Mouse (Mus musculus): ENCODE data around the gene Efnb2.

The Efnb2 gene

GRCm38 (mm10) chr8:8611928-8612327 lies 49.1 kb downstream of the Efnb2 start:
- DNase-seq, result no peak

DNA sequence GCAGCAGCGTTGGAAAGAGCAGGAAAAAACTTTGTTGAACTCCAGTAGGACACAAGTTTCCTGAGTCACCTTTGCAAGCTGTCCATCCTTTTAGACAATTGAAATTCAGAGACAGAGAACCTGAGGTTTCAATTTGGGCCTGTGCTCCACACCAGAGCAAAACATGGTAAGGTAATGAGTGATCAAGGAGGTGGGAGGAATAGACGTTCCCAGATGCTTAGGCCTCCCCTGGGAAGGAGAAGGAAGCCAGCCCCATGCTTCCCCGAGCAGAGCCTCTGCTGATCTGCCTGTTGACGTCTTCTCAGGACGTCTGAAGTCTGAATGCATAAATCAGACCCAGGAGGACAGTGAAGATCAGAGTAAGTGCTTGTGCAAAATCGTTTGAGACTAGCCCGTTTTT lies 51.3 kb downstream of the Efnb2 start:
- DNase-seq, result no peak

GRCm38 (mm10) chr8:8609141-8609540 lies 51.9 kb downstream of the Efnb2 start:
- DNase-seq, result no peak

DNA sequence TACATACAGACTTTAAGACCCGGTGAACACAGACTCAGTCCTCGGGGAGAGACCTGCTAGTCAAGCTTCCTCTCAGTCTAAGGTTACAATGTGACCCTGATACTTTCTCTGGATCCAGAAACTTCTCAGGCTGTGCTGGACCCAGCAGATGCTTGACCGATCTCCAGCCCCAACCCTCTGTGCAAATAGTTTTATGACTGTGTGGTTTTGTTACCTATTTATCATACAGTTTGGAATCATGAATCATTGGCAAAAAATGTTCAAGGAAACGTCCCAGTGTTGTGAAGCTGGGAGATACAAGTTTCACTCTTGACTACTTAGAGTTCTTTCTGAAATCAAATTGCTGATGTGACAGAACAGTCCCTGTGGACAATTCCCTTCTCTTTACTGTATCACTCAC lies 55.4 kb downstream of the Efnb2 start:
- no peak for DNase-seq

- DNase-seq, result no peak
These were observed 57.2 kb downstream of the Efnb2 start for GRCm38 (mm10) chr8:8603875-8604274.

DNA sequence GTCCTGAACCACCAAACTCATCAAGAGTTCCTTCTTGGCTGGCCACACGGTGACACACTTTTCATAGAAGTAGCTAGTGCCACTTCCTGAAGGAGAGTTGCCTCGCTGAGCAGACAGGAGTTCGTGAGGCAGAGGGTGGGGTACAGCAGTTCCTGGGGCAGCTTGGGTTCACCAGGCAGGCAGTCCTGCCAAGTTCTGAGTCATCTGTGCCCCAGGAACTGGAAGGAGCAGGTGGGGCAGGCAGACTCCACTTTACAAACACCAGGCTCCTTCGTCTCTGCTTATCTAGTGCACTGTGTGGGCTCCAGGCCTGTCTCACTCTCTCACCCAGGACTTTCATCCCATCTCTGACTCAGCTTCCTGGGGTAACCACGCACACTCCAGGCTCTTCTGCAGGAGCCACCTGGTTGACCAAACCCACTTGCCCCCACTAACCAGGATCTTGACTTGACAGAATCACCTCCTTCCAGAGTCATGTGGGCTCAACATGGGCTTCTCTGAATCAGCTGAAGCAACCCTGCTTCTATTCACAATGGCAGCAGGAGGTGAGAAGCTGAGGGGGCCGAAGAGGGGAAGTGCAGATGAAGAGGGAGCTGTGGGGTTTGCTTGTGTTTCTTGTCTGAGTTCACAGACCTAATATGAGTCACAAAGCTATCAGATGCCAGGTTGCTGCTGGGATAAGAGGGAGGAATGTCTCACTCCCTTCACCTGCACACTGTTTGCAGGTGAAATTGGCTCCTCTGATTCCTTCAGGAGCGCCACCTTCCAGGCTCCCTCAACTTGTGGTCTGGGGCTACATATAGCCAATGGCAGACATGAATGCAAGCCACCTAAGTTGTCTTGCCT lies 58.2 kb downstream of the Efnb2 start:
- DNase-seq, result peak; percentile 18

- no peak for DNase-seq
These were observed 61.1 kb downstream of the Efnb2 start for GRCm38 (mm10) chr8:8599931-8600330.

DNA sequence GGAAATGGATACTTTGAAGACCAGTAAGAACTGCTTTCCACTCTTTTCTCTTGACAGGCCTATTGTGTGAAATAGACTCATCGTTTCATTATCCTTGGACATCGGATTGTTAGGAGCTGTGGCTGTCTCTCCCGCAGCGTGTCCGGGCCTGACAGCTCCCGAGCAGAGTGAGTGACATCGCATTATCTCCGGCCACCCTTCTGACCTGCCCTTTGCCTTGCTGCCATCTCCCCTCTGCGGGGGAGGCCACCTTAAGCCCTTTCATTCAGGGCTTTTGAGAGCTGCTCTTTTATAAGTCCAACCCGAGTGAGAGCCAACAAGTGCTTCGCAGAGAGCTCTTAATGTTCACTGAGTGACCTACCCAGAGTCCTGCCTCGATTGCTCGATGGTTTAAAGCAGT lies 63.6 kb downstream of the Efnb2 start:
- DNase-seq, result no peak

DNA sequence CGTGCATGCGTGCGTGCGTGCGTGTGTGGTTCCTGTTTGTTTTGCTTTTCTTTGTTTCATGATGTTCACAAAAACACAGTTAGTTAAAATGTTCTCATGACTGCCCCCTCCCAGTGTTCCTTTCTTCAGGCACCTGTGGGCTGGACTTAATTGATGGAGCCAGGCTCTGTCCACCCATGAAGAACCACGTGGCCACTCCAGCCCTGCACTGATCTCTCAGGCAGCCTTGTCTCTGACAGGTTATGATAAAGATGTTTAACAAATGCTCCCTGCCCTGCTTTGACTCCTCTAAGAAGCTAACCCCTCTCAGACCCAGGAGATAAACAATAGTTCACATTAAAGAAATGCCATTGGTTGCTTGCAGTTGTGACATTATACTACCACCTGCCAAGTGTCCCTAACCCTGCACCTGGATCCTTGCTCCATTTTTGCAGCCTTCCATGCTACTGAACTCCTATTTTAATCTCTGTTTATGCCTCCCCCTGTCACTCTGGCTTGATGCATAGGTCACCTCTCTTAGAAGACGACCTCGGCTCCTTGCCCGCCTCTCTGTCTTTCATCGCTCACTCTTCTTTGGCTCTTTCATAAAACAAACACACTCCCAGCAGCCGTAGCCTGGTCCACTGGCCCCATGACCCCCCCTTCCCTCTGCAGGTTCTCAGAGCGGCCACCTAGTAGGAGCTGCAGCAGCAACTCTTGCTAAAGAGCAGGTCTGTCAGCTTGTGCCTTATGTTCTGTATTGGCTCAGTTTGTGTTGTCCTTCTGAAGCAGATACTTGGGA lies 65.0 kb downstream of the Efnb2 start:
- DNase-seq, result no peak

DNA sequence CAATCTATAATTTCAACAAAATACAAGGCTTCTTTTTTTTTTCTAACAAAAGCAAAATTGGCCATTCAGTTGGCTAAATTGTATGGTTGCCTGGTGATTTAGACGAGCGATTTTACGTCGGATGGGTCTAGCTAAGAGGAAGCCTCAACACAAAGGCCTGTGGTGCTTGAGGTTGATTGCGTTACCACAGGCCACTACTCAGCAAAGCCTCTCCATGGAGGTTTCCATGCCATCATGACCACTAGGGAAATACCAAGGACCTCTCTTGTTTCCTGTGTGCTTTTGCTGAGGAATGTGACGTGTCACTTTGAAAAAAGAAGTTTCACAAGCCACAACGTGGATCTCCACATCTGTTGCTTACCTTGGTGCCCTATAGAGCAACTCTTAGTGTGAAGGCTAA lies 67.2 kb downstream of the Efnb2 start:
- no peak for DNase-seq

DNA sequence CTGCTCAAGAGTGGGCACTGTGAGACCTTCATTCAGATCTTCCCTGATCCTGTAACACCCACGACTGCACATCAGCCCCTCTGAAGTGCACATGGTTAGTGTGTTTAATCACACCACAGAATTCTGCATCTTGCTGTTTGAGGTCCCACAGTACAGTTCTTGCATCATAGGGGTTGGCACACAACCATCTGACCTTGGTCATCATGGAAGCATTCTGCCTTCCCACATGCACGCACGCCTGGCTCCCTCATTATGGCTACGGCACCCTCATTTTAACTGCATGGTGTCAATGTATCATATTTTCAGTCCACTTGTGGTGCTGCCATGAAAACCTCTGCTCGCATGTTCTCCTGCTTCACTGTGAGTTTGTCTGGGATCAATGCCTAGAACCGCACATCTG lies 67.7 kb downstream of the Efnb2 start:
- no peak for DNase-seq

DNA sequence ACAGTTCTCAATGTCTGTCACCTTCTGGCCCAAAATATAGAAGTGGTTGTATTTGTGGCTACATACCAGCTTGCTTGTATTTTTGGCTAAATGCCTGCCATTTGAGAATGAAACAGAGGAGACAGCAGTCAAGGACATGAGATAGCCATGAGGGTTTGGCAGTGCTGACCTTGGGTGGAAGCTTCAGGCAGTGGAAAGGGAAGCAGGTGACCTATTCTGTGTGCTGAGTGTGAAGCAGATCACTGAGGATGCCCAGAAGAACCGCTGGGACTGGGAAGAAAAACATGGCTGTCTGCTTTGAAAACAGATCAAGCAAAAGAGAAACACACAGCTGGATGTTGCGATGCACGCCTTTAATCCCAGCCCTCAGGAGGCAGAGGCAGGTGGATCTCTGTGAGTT lies 68.7 kb downstream of the Efnb2 start:
- DNase-seq, result no peak

DNA sequence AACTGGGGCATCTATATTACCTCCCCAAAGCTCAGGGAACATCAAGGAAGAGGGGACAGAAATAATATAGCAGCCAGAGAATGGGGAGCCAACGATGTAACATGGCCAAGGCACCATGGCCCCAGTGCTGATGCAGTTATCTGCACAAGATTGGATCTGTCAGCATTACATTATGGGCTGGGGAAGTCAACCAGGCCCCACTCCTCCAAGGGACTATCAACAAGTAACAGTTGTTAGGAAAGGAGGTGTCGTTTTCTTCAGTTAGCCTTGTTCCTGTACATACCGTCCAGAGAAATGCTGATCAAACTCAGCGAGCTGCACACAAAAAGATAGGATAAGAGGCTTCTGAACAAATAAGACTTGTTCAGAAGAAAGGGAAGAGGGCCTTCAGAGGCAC lies 77.1 kb downstream of the Efnb2 start:
- DNase-seq, result no peak

- no peak for DNase-seq
These were observed 77.6 kb downstream of the Efnb2 start for GRCm38 (mm10) chr8:8583290-8583980.

DNA sequence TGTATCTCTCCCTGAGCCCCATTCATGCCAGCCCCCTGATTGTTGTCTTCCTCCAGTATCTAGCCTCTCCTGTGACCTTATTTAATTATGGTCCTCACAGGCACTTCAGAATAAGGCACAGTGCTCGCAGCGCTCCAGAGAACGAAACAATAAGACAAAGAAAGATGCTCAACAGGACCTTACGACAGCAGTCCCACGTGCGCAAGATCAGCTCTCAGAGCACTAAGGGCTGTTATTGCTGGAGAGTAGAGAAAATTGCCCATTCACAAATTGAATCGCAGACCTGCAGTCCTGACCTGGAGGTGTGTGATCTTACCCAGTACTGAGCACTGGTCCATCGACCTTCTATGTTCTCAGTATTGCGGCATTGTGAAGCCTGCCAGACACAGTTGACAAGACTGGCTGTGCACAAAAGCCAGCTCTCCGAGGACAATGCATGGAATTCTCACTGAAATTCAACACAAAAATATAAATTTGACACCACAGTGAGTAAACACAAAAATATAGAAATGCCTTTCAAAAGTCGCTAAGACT lies 83.2 kb downstream of the Efnb2 start:
- no peak for DNase-seq

DNA sequence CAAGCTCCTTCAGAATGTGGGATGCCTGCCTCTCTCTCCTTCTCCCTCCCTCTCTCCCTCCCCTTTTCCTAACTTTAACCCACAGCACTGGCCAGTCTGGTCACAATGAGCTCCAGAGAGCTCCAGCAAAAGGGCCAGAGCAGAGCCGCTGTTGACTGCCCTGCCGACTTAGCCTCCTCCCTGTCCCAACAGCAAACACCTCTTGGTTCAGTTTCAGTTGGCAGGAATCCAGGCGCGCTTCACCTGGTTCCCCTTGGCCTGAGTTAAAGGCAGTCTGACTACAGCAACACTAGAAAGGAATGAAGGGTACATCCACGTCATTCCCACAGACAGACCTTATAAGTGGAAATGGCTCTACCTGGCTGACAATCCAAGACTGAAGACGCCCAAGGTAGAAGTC lies 84.2 kb downstream of the Efnb2 start:
- no peak for DNase-seq

DNA sequence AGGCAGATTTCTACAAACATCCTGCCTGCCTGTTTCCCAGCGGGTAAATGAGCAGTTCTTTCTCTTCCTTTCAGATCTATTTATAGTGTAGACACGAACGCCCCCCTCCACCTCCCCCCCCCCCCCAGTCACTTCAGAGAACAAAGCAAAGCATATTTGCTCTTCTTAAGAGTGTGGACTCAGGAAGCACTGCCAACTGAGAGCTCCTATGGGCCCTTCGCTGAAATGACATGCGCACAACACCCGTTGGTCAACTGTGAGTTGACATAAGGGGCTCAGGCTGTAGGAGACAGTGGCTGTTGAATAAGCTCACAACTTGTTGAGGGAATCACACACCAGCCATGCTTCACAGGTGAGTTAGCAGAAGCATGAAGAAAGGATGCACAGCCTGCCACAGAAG lies 84.8 kb downstream of the Efnb2 start:
- no peak for DNase-seq

- DNase-seq, result no peak
These were observed 86.2 kb downstream of the Efnb2 start for GRCm38 (mm10) chr8:8574521-8575499.

DNA sequence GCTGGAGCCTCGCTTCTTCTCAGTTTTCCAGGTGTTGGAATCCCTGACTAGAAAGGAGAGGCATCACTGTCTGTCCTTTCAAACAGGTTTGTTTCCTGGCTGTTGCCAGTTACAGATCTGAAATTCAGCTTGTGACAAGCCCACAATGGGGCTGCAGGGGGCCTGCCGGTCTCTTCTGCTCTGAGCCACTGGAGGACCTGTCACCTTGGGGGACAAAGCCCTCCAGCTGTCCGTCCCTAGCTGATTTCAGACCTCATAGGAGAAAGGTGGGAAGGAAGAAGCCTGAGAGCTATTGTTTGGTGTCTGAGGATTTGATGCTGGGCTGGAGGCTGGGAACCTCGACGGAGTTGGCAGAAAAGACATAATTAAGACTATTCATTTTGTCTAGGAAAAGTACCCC lies 88.8 kb downstream of the Efnb2 start:
- DNase-seq, result no peak

GRCm38 (mm10) chr8:8571625-8572215 lies 89.3 kb downstream of the Efnb2 start:
- no peak for DNase-seq

DNA sequence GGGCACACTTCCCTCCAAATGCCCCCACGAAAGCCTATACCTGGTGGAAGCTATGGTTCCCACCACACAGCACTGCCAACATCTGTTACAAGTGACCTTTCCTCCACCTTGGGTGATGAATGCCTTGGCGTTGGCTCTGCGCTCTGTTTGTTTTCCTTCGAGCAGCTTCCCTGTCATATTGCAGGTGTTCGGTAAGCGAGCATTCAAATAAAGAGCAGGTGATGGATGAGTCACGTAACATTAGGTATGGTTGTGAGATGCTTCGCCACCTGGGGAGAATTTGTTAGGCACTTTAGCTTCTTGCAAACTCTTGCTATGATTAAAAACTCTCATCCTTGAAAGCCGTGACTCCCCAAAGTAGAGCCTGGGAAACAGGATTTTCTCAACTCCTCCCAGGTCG lies 91.8 kb downstream of the Efnb2 start:
- DNase-seq, result no peak
